Mouse (Mus musculus) cortical plate, adult 2 months (tissue): ENCODE measurements around the gene Ugt1a2.

ENCODE experiments used
- CTCF ChIP-seq: fragments of 200-500 bp; IDR thresholded peaks from 2 replicates; pipeline ENCODE4 v1.5.1; 2011; ENCODE audit warnings: mild to moderate bottlenecking, control low read depth, low read length; ENCODE audit not compliant: insufficient read depth; ENCODE audit errors: extremely low read depth
- POLR2A ChIP-seq: fragments of 200-500 bp; IDR thresholded peaks from 2 replicates; pipeline ENCODE4 v1.6.1; 2011; ENCODE audit warnings: mild to moderate bottlenecking, low read length, control low read depth; ENCODE audit not compliant: insufficient read depth; ENCODE audit errors: extremely low read depth

DNA sequence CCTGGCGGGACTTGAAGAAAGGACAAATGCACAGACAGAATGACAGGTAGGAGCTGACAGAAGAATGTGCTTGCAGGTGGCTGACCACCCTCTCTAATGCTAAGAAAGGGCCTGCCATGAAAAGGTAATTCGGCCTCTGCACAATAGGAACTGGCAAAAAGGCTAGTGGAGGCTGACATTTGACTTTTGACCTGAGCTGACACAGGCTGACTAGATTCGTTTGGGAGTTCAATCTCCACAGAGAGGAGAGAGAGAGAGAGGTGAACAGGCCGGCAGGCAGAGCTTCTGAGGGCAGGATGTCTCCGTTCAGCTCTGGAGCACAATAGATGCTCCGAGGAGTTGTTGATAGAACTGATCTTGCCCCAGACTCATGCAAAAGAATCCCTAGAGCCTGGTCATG is 46.0 kb downstream of the Ugt1a2 start:
- no peak for TF ChIP-seq CTCF
- TF ChIP-seq POLR2A: no peak
